Mouse (Mus musculus) liver, adult 2 months (tissue): ENCODE results near the gene Ctsll3. TPM values are rescaled to one million over a fixed set of nuclear protein-coding genes. Genes with fewer than 3 reads are reported as not detected.

Experiments used
- DNase-seq: peaks from one replicate; pipeline ENCODE4 v3.0.0-alpha.2; 2011; ENCODE audit warnings: low read depth, low spot score; ENCODE audit errors: extremely low read depth
- H3K27ac ChIP-seq: fragments of 200-500 bp; replicated peaks from 2 replicates; pipeline ENCODE4 v1.5.1; 2012; ENCODE audit warnings: low read depth, mild to moderate bottlenecking, control low read depth, inconsistent platforms, low read length; ENCODE audit not compliant: insufficient read depth
- H3K27me3 ChIP-seq: fragments of 200-500 bp; 2 replicates; pipeline ENCODE4 v1.6.1; 2012; ENCODE audit warnings: mild to moderate bottlenecking, moderate library complexity, low read length, inconsistent platforms; ENCODE audit not compliant: control insufficient read depth, insufficient read depth
- H3K36me3 ChIP-seq: fragments of 200-500 bp; 2 replicates; pipeline ENCODE4 v1.6.1; 2012; ENCODE audit warnings: low read length, inconsistent platforms; ENCODE audit not compliant: control insufficient read depth, insufficient read depth
- H3K4me1 ChIP-seq: fragments of 200-500 bp; 2 replicates; pipeline ENCODE4 v1.6.1; 2011; ENCODE audit warnings: low read length; ENCODE audit not compliant: control insufficient read depth, insufficient read depth
- H3K4me3 ChIP-seq: fragments of 200-500 bp; 2 replicates; pipeline ENCODE4 v1.5.1; 2011; ENCODE audit warnings: low read depth, mild to moderate bottlenecking, control low read depth, low read length, moderate library complexity; ENCODE audit not compliant: insufficient read depth
- H3K79me2 ChIP-seq: fragments of 200-500 bp; 2 replicates; pipeline ENCODE4 v1.6.1; 2012; ENCODE audit warnings: inconsistent platforms, mild to moderate bottlenecking, low read length, moderate library complexity; ENCODE audit not compliant: control insufficient read depth, insufficient read depth
- H3K9ac ChIP-seq: fragments of 200-500 bp; 2 replicates; pipeline ENCODE4 v1.6.1; 2012; ENCODE audit warnings: low read depth, mild to moderate bottlenecking, control low read depth, inconsistent platforms, low read length
- CTCF ChIP-seq: fragments of 200-500 bp; IDR thresholded peaks from 2 replicates; pipeline ENCODE4 v1.5.1; 2011; ENCODE audit warnings: low read depth, low read length, control low read depth
- POLR2A ChIP-seq: fragments of 200-500 bp; IDR thresholded peaks from 2 replicates; pipeline ENCODE4 v1.6.1; 2011; ENCODE audit warnings: low read length, control low read depth; ENCODE audit not compliant: insufficient read depth; ENCODE audit errors: extremely low read depth
- whole genome bisulfite sequencing: fragments of 180-500 bp; shearing (Covaris S2); methylation state at CpG from one replicate; pipeline ENCODE4 v1.1.7; 2018; 5-methylcytosine and 5-hydroxymethylcytosine counted together
- polyA plus RNA-seq: library from polyadenylated mRNA; depleted of rRNA; stranded (reverse); fragments of >200 nt; gene quantifications from 2 replicates; pipeline ENCODE4 v1.2.3, GENCODE M21; 2012
- total RNA-seq: library from RNA; depleted of rRNA; stranded (reverse); fragments of >200 nt; gene quantifications from 2 replicates; pipeline ENCODE4 v1.2.3, GENCODE M21; 2014

Ctsll3 gene
- total and polyA plus RNA-seq, 2 experiments, result not detected

- Histone ChIP-seq H3K4me3 (no peak overlapping the region), H3K9ac (no peak overlapping the region), H3K4me1 (no peaks in the 10 kb centered on the region), H3K27me3 (no peaks in the 10 kb centered on the region; the same call in 1 of the 2 replicates), H3K36me3 (no peaks in the 10 kb centered on the region), H3K79me2 (no peaks in the 10 kb centered on the region), H3K27ac (no peak overlapping the region)
- TF ChIP-seq POLR2A (no peak), CTCF (no peak)
- no peak for DNase-seq
- 64% methylated on average over 3 of the region's 3 CpGs for WGBS
Measured at GRCm38 (mm10) chr13:60820486-60821175, 18.0 kb upstream of the Ctsll3 start.

DNA sequence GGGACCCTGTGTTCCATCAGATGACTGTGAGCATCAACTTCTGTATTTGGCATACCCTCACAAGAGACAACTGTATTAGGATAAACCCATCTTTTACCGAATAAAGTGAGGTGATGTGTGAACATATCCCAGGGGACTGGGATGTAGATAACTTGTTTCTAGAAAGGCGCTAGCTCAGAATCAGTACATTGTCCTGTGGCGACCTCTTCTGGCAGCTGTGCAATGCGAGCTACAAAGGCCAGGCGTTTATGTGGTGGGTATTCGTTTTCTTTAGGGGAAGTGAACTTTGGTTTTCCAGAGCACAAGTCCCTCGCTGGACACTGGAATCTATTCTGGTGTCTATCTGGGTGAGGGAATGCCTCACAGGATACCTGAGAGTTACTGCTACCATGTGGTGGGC is 16.8 kb upstream of the Ctsll3 start:
- Histone ChIP-seq H3K79me2 (no peaks in the 10 kb centered on the region), H3K27ac (no peak overlapping the region), H3K27me3 (no peaks in the 10 kb centered on the region; the same call in 1 of the 2 replicates), H3K9ac (no peak overlapping the region), H3K36me3 (no peaks in the 10 kb centered on the region), H3K4me1 (no peaks in the 10 kb centered on the region), H3K4me3 (no peak overlapping the region)
- 5% methylated on average over 7 of the region's 7 CpGs for WGBS
- DNase-seq, result peak; percentile 8
- TF ChIP-seq POLR2A (no peak), CTCF (peak; percentile 55; the same call in 1 of the 2 replicates)

DNA sequence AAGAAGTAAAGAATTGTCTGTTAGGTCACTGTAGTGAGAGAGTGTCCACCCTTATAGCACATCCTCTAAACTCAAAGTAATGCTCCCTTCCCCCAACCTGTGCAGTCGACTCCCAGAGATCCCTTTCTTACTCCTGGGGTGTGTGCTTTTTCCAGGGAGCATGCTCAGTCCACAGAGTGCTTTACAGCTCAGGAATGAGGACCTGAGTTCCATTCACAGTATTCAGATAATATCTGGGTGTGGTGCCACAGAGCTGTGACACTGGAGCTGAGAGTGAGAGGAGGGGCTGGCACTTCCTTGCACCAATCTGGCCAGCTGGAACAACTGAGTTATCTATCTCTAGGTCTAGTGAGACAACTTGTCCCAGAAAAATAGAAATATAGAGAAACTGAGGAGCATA is 11.1 kb upstream of the Ctsll3 start:
- Histone ChIP-seq H3K36me3 (no peaks in the 10 kb centered on the region), H3K9ac (no peak overlapping the region), H3K27ac (no peak overlapping the region), H3K27me3 (no peaks in the 10 kb centered on the region; the same call in 1 of the 2 replicates), H3K4me3 (no peak overlapping the region), H3K79me2 (no peaks in the 10 kb centered on the region), H3K4me1 (no peaks in the 10 kb centered on the region)
- TF ChIP-seq POLR2A, result no peak
- no peak for TF ChIP-seq CTCF
- no peak for DNase-seq
- WGBS, result 59% methylated on average over 1 of the region's 1 CpGs

GRCm38 (mm10) chr13:60812768-60813167 is 10.1 kb upstream of the Ctsll3 start:
- no peaks in the 10 kb centered on the region for H3K79me2 ChIP-seq
- no peaks in the 10 kb centered on the region for H3K4me1 ChIP-seq
- no peak overlapping the region for H3K4me3 ChIP-seq
- H3K27ac ChIP-seq, result no peak overlapping the region
- H3K27me3 ChIP-seq, result no peaks in the 10 kb centered on the region; the same call in 1 of the 2 replicates
- no peak for DNase-seq
- no peak overlapping the region for H3K9ac ChIP-seq
- H3K36me3 ChIP-seq, result no peaks in the 10 kb centered on the region
- TF ChIP-seq CTCF (no peak), POLR2A (no peak)
- WGBS, result 61% methylated on average over 6 of the region's 6 CpGs

- Histone ChIP-seq H3K27me3 (no peaks in the 10 kb centered on the region), H3K4me3 (no peak overlapping the region), H3K79me2 (no peaks in the 10 kb centered on the region), H3K4me1 (no peaks in the 10 kb centered on the region), H3K36me3 (no peaks in the 10 kb centered on the region), H3K9ac (no peak overlapping the region), H3K27ac (no peak overlapping the region)
- TF ChIP-seq CTCF, result no peak
- TF ChIP-seq POLR2A, result no peak
- WGBS, result 71% methylated on average over 2 of the region's 2 CpGs
- DNase-seq, result no peak
Measured at GRCm38 (mm10) chr13:60809690-60810089, 7.0 kb upstream of the Ctsll3 start.

DNA sequence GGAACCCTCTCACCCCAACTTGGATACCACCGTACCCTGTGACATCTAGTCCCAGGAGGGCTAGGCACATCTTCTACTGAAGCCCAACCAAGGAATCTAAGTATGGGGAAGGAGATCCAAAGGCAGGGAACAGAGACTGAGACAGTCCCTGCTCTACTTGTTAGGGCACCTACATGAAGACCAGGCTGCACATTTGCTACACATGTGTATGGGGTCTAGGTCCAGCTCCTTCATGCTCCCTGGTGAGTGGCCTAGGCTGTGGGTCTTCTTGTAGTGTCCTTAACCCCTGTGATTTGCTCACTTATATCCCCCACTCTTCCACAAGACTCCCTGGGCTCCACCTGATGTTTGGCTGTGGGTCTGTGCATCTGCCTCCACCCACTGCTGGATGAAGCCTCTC is 13.2 kb downstream of the Ctsll3 start:
- WGBS, result 83% methylated on average over 1 of the region's 1 CpGs
- Histone ChIP-seq H3K4me1 (no peaks in the 10 kb centered on the region), H3K79me2 (no peaks in the 10 kb centered on the region), H3K9ac (no peak overlapping the region), H3K27ac (no peak overlapping the region), H3K4me3 (no peak overlapping the region), H3K36me3 (no peaks in the 10 kb centered on the region), H3K27me3 (peaks cover 2% of the 10 kb centered on the region; the same call in 1 of the 2 replicates)
- no peak for TF ChIP-seq CTCF
- TF ChIP-seq POLR2A, result no peak
- DNase-seq, result no peak
